Mouse (Mus musculus) kidney, embryonic 15.5 days (tissue): Measurements from ENCODE around the gene Pald1. TPM values are rescaled to one million over a fixed set of nuclear protein-coding genes. Genes with fewer than 3 reads are reported as not detected.

Source experiments
- ATAC-seq: fragments of 200-750 bp; cut with Nextera tagmentation; replicated peaks from 2 replicates; pipeline ENCODE4 v1.8.0; 2017; ENCODE audit warnings: moderate TSS enrichment; ENCODE audit not compliant: low FRiP score
- H3K27ac ChIP-seq: fragments of 300-500 bp; sonication (generic); 2 replicates; pipeline ENCODE4 v1.5.1; 2015; ENCODE audit warnings: mild to moderate bottlenecking, inconsistent platforms
- H3K27me3 ChIP-seq: fragments of 300-500 bp; sonication (generic); 2 replicates; pipeline ENCODE4 v1.6.1; 2015; ENCODE audit warnings: inconsistent platforms
- H3K36me3 ChIP-seq: fragments of 300-500 bp; sonication (generic); 2 replicates; pipeline ENCODE4 v1.6.1; 2015; ENCODE audit warnings: inconsistent platforms
- H3K4me1 ChIP-seq: fragments of 300-500 bp; sonication (generic); 2 replicates; pipeline ENCODE4 v1.6.1; 2015; ENCODE audit warnings: inconsistent platforms
- H3K4me2 ChIP-seq: fragments of 300-500 bp; sonication (generic); 2 replicates; pipeline ENCODE4 v1.6.1; 2015; ENCODE audit warnings: moderate library complexity, mild to moderate bottlenecking, inconsistent platforms
- H3K4me3 ChIP-seq: fragments of 300-500 bp; sonication (generic); replicated peaks from 2 replicates; pipeline ENCODE4 v1.5.1; 2015; ENCODE audit warnings: mild to moderate bottlenecking, inconsistent platforms
- H3K9ac ChIP-seq: fragments of 300-500 bp; sonication (generic); 2 replicates; pipeline ENCODE4 v1.6.1; 2015; ENCODE audit warnings: mild to moderate bottlenecking, inconsistent platforms
- H3K9me3 ChIP-seq: fragments of 300-500 bp; sonication (generic); replicated peaks from 2 replicates; pipeline ENCODE4 v1.6.1; 2016; ENCODE audit warnings: inconsistent platforms
- WGBS: fragments of 180-500 bp; shearing (Covaris S2); methylation state at CpG from one replicate; pipeline ENCODE4 v1.1.7; 2015; ENCODE audit warnings: mixed read lengths; 5-methylcytosine and 5-hydroxymethylcytosine counted together
- polyA plus RNA-seq: library from polyadenylated mRNA; unstranded; fragments of >200 nt; fragmentation: Nextera tagmentation; extraction: Ambion mirVana; gene quantifications from 2 replicates; pipeline ENCODE4 v1.2.1, GENCODE M21; 2015

The Pald1 gene
- polyA plus RNA-seq, 1 experiment from 2014 or later = 37.3 TPM

DNA sequence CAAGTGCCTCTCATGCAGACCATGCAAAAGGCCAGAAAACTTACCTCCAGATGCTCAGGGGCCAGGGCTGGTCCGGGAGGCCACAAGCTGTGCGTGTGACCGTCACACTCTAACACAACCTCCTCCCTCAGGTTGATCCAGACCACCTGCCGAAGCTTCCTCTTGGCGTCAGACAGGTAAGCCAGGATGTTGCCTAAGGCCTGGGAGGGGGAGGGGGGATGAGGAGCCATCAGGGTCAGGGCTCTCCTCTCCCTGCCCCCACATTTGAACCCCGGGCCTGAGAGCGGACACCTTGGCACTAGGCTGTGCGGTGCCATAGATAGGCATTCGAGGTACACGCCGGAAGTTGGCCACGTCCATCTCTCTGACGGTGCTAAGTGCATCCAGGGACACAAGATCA is 40.6 kb downstream of the Pald1 start:
- Histone ChIP-seq H3K4me2 (no peak overlapping the region), H3K9me3 (no peaks in the 10 kb centered on the region)
- WGBS = 91% methylated on average over 13 of the region's 13 CpGs

DNA sequence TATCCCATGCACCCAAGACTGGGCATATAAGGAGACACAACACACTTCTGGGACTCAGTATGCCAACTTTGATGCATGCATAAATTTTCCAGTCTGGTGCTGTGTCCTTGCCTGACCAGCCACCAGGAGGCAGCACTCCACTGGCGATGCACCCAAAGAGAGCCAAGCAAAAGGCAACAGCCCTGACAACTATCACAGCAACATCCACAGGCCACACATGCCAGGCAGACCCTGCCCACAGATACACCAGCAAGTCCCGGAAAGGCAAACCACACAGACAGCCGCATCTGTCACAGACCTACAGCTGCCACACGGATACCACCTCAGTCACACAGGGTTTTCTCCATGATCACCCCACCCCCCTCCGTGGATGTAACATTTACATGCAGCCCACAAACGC is 41.8 kb downstream of the Pald1 start:
- Histone ChIP-seq H3K27me3 (no peaks in the 10 kb centered on the region), H3K27ac (no peak overlapping the region), H3K36me3 (peaks cover 40% of the 10 kb centered on the region), H3K4me2 (no peak overlapping the region), H3K9ac (no peak overlapping the region), H3K9me3 (no peaks in the 10 kb centered on the region), H3K4me1 (peaks cover 8% of the 10 kb centered on the region), H3K4me3 (no peak overlapping the region)
- ATAC-seq = 0 out of 2 replicates have a peak, but pooled peaks have one; percentile 10
- WGBS = 66% methylated on average over 6 of the region's 6 CpGs

More for the DNA sequence above, 40.6 kb downstream of the Pald1 start:
- H3K9ac ChIP-seq = no peak overlapping the region
- no peak overlapping the region for H3K4me3 ChIP-seq
- no peaks in the 10 kb centered on the region for H3K27me3 ChIP-seq
- peaks cover 18% of the 10 kb centered on the region for H3K4me1 ChIP-seq
- peaks cover 46% of the 10 kb centered on the region for H3K36me3 ChIP-seq
- ATAC-seq = no peak
- H3K27ac ChIP-seq = no peak overlapping the region

GRCm38 (mm10) chr10:61341045-61341444 is 42.3 kb downstream of the Pald1 start:
- Histone ChIP-seq H3K4me3 (no peak overlapping the region), H3K27ac (no peak overlapping the region), H3K36me3 (peaks cover 40% of the 10 kb centered on the region), H3K4me2 (no peak overlapping the region), H3K27me3 (no peaks in the 10 kb centered on the region), H3K4me1 (peaks cover 3% of the 10 kb centered on the region), H3K9ac (no peak overlapping the region), H3K9me3 (no peaks in the 10 kb centered on the region)
- ATAC-seq = no peak
- 92% methylated on average over 5 of the region's 5 CpGs for WGBS

- H3K9me3 ChIP-seq = no peaks in the 10 kb centered on the region
- peaks cover 40% of the 10 kb centered on the region for H3K36me3 ChIP-seq
- no peaks in the 10 kb centered on the region for H3K4me1 ChIP-seq
- H3K4me3 ChIP-seq = no peak overlapping the region
- no peak overlapping the region for H3K4me2 ChIP-seq
- no peaks in the 10 kb centered on the region for H3K27me3 ChIP-seq
- no peak for ATAC-seq
- H3K9ac ChIP-seq = no peak overlapping the region
- no peak overlapping the region for H3K27ac ChIP-seq
- 83% methylated on average over 9 of the region's 9 CpGs for WGBS
Measured at GRCm38 (mm10) chr10:61340247-61340646, 43.1 kb downstream of the Pald1 start.

- no peak for ATAC-seq
- no peaks in the 10 kb centered on the region for H3K4me1 ChIP-seq
- no peak overlapping the region for H3K4me2 ChIP-seq
- H3K9me3 ChIP-seq = no peaks in the 10 kb centered on the region
- no peaks in the 10 kb centered on the region for H3K27me3 ChIP-seq
- H3K27ac ChIP-seq = no peak overlapping the region
- WGBS = 94% methylated on average over 9 of the region's 9 CpGs
- no peak overlapping the region for H3K4me3 ChIP-seq
- H3K9ac ChIP-seq = no peak overlapping the region
- H3K36me3 ChIP-seq = peaks cover 47% of the 10 kb centered on the region
Measured at GRCm38 (mm10) chr10:61339216-61339615, 44.1 kb downstream of the Pald1 start.

GRCm38 (mm10) chr10:61337665-61338064 is 45.7 kb downstream of the Pald1 start:
- Histone ChIP-seq H3K36me3 (peaks cover 54% of the 10 kb centered on the region), H3K27ac (no peak overlapping the region), H3K9me3 (no peaks in the 10 kb centered on the region), H3K4me1 (no peaks in the 10 kb centered on the region), H3K4me3 (no peak overlapping the region), H3K4me2 (no peak overlapping the region), H3K9ac (no peak overlapping the region), H3K27me3 (no peaks in the 10 kb centered on the region)
- WGBS = 60% methylated on average over 11 of the region's 11 CpGs
- ATAC-seq = no peak

DNA sequence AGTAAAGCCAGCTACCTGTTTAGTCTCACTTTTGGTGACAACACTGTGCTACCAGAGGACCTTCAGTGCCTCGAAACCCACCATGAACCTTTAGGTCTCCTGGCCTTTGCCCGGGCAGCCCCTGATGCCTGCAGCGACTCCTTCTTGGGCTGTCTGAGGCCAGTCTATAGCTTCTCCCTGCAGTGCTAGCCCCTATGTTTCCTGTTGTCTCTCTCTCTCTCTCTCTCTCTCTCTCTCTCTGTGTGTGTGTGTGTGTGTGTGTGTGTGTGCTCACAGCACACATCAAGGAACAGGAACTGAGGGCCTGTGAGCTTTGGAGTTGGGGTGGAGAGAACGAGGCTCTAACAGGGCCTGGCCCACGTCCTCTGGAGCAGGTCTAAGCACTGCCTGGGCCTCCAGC is 46.7 kb downstream of the Pald1 start:
- peaks cover 47% of the 10 kb centered on the region for H3K36me3 ChIP-seq
- no peak overlapping the region for H3K27ac ChIP-seq
- no peak overlapping the region for H3K9ac ChIP-seq
- H3K4me2 ChIP-seq = no peak overlapping the region
- H3K9me3 ChIP-seq = no peaks in the 10 kb centered on the region
- no peaks in the 10 kb centered on the region for H3K27me3 ChIP-seq
- no peak overlapping the region for H3K4me3 ChIP-seq
- WGBS = 79% methylated on average over 5 of the region's 5 CpGs
- H3K4me1 ChIP-seq = no peaks in the 10 kb centered on the region
- no peak for ATAC-seq

- Histone ChIP-seq H3K27me3 (no peaks in the 10 kb centered on the region), H3K4me3 (no peak overlapping the region), H3K4me2 (no peak overlapping the region), H3K36me3 (peaks cover 47% of the 10 kb centered on the region), H3K27ac (no peak overlapping the region), H3K4me1 (no peaks in the 10 kb centered on the region), H3K9ac (no peak overlapping the region), H3K9me3 (no peaks in the 10 kb centered on the region)
- WGBS = 29% methylated on average over 6 of the region's 6 CpGs
- peak; percentile 18; the same call in 1 of the 2 replicates for ATAC-seq
Measured at GRCm38 (mm10) chr10:61336137-61336536, 47.2 kb downstream of the Pald1 start.

- H3K9me3 ChIP-seq = no peaks in the 10 kb centered on the region
- peaks cover 33% of the 10 kb centered on the region for H3K36me3 ChIP-seq
- no peaks in the 10 kb centered on the region for H3K27me3 ChIP-seq
- ATAC-seq = no peak
- H3K27ac ChIP-seq = no peak overlapping the region
- WGBS = 70% methylated on average over 7 of the region's 7 CpGs
- no peak overlapping the region for H3K9ac ChIP-seq
- H3K4me1 ChIP-seq = no peaks in the 10 kb centered on the region
- no peak overlapping the region for H3K4me2 ChIP-seq
- H3K4me3 ChIP-seq = no peak overlapping the region
Measured at GRCm38 (mm10) chr10:61334545-61334944, 48.8 kb downstream of the Pald1 start.

- 77% methylated on average over 5 of the region's 5 CpGs for WGBS
- ATAC-seq = no peak
- peaks cover 19% of the 10 kb centered on the region for H3K36me3 ChIP-seq
Measured at GRCm38 (mm10) chr10:61331046-61331445, 52.3 kb downstream of the Pald1 start.

GRCm38 (mm10) chr10:61328927-61329326 is 54.4 kb downstream of the Pald1 start:
- H3K27me3 ChIP-seq = no peaks in the 10 kb centered on the region
- H3K4me2 ChIP-seq = no peak overlapping the region
- H3K4me3 ChIP-seq = no peak overlapping the region
- H3K4me1 ChIP-seq = peaks cover 14% of the 10 kb centered on the region
- no peak overlapping the region for H3K9ac ChIP-seq
- ATAC-seq = no peak
- no peaks in the 10 kb centered on the region for H3K9me3 ChIP-seq
- 43% methylated on average over 7 of the region's 7 CpGs for WGBS
- peaks cover 11% of the 10 kb centered on the region for H3K36me3 ChIP-seq
- H3K27ac ChIP-seq = no peak overlapping the region

More at GRCm38 (mm10) chr10:61331046-61331445, 52.3 kb downstream of the Pald1 start:
- H3K27me3 ChIP-seq = no peaks in the 10 kb centered on the region
- H3K9me3 ChIP-seq = no peaks in the 10 kb centered on the region
- H3K27ac ChIP-seq = no peak overlapping the region
- H3K4me1 ChIP-seq = peaks cover 11% of the 10 kb centered on the region
- H3K9ac ChIP-seq = no peak overlapping the region
- no peak overlapping the region for H3K4me2 ChIP-seq
- no peak overlapping the region for H3K4me3 ChIP-seq

DNA sequence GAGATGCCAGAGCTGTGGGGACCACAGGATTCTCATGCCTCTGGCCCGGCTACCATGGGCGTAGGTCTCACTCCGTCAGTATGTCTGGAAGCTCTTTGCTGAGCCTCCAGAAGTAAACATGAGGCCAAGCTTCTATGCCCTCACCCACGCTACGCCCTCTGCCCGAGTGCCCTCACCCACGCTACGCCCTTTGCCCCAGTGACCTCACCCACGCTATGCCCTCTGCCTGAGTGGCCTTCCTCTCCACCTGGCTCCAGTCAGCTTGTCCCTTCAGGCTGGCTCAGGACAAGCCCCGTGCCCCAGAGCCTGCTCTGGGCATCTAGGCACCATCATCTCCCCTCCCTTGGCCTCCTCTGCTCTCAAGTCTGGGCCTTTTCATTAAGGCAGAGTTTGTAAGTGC is 55.8 kb downstream of the Pald1 start:
- H3K36me3 ChIP-seq = peaks cover 12% of the 10 kb centered on the region; the same call in 1 of the 2 replicates
- 79% methylated on average over 10 of the region's 10 CpGs for WGBS
- no peaks in the 10 kb centered on the region for H3K27me3 ChIP-seq
- no peak for ATAC-seq
- no peak overlapping the region for H3K4me2 ChIP-seq
- no peak overlapping the region for H3K27ac ChIP-seq
- no peaks in the 10 kb centered on the region for H3K9me3 ChIP-seq
- H3K4me3 ChIP-seq = no peak overlapping the region
- H3K4me1 ChIP-seq = peaks cover 14% of the 10 kb centered on the region
- no peak overlapping the region for H3K9ac ChIP-seq

DNA sequence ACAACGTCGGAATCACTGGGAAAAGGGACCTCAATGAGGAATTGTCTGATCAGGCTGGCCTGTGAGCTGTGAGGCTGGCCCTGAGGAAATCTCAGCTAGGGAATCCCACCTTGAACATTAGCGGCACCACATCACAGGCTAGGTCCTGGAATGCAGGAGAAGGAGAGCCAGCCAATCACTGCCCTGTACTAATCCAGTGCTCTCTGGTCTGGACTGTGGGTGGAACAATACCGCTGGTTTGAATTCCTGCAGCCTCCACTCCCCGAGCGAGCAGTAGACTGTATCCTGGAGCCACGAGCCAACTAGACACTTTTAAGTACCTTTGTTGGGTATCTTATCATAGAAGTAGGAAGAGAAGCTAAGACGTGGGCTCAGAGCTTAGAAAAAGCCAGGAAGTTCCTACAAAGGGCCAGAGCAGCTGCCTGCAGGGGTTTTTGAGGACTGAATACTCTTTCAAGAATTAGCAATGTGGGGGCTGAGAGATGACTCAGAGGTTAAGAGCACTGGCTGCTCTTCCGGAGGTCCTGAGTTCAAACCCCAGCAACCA is 57.5 kb downstream of the Pald1 start:
- 51% methylated on average over 9 of the region's 9 CpGs for WGBS
- peak; percentile 75; the same call in 1 of the 2 replicates for ATAC-seq
- Histone ChIP-seq H3K9me3 (no peaks in the 10 kb centered on the region), H3K4me1 (peaks cover 14% of the 10 kb centered on the region), H3K9ac (no peak overlapping the region), H3K4me2 (no peak overlapping the region), H3K36me3 (peaks cover 27% of the 10 kb centered on the region), H3K4me3 (no peak overlapping the region), H3K27ac (peak overlapping the region; percentile 68; the same call in 1 of the 2 replicates), H3K27me3 (no peaks in the 10 kb centered on the region)
